Mouse (Mus musculus): Measurements from ENCODE around the gene Zeb2. TPM values are rescaled to one million over a fixed set of nuclear protein-coding genes. Genes with fewer than 3 reads are reported as not detected.

Gene Zeb2
- polyA plus RNA-seq, 1 experiment, result 9.8 TPM

DNA sequence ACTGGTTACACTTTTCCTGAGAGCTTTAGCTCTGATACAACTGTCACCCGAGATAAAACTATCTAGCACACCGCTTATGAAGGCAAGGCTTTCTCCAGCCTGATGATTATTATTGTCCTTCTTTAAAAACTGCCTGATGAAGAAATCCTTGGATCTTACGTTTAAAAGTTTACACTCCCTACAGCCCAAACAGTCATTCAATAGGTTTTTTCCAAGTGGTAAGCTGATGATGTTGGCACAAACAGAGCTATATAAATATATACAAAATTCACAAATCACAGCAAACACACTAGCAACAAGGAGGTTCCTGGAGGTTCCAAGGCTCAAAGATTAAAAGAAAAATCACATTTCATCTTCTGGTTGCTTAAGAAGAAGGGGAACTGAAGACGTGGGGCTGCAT lies 13.1 kb downstream of the Zeb2 start:
- no peak overlapping the region for H3K4me3 ChIP-seq (ENCODE audit: insufficient read depth, poor library complexity, severe bottlenecking)
- peaks cover 99% of the 10 kb centered on the region for H3K79me2 ChIP-seq (ENCODE audit: control insufficient read depth, insufficient read depth)
- peaks cover 85% of the 10 kb centered on the region for H3K79me3 ChIP-seq (ENCODE audit: low read depth)
- peaks cover 19% of the 10 kb centered on the region for H3K36me3 ChIP-seq (ENCODE audit: control insufficient read depth, insufficient read depth)
- TF ChIP-seq MYOD1 (IDR thresholded peaks at IDR 0.05; ENCODE audit: control insufficient read depth, insufficient read length, low read depth) (no peak), CTCF (IDR thresholded peaks at IDR 0.05; ENCODE audit: control insufficient read depth, insufficient read depth, insufficient read length) (no peak), MAX (IDR thresholded peaks at IDR 0.05) (no peak), CEBPB (IDR thresholded peaks at IDR 0.05; ENCODE audit: low read depth) (no peak), FOSL1 (IDR thresholded peaks at IDR 0.05; ENCODE audit: insufficient read depth, low read length, poor library complexity, severe bottlenecking) (no peak), USF1 (IDR thresholded peaks at IDR 0.05; ENCODE audit: low read depth) (no peak), MYOG (IDR thresholded peaks at IDR 0.05; ENCODE audit: control insufficient read depth, extremely low read depth, insufficient read length) (no peak)
- no peak overlapping the region for H3ac ChIP-seq (ENCODE audit: control insufficient read depth, insufficient read length, low read depth)
- H3K27me3 ChIP-seq (ENCODE audit: control insufficient read depth, insufficient read depth, insufficient read length), result no peaks in the 10 kb centered on the region

DNA sequence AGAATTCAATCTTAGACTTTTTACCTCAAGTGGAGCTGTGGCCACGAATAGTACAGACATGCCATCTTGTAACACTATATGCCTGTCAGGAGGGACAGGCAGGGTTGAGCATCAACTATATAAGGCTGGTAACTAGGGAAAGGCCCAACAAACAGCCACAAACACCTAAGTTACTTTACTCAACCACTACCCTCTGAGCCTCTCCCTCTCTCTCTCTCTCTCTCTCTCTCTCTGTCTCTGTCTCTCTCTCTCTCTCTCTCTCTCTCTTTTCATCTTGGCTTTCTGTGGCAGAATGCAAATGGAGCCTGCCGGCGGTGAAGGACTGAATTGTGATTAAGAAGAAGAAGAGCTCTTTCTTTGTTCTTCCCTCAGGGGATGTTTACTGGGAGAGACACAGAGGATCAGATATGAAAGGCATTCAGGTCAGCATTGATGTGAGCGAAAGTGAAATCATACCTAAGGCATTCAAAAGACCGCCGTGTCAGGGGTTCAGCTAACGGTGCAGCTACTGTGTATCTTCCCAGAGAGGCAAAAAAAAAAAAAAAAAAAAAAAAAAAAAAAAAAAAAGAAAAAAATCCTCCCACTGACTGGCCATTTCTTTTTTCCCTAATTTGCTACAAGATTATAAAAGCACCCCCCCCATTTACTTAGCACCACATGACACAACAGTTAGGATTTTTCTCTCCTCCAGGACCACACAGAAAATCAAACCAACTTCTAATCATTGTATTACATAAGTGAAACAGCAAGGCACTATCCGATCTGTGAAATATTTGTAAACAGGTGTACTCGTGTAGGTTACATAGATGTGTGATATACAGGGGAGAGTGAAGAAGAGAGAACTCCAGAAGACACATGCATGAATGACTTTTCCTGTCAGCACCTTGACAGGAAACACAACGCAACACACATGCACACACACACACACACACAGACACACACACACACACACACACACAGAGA lies 13.9 kb downstream of the Zeb2 start:
- Histone ChIP-seq H3K4me3 (ENCODE audit: insufficient read depth, poor library complexity, severe bottlenecking) (no peak overlapping the region), H3K27me3 (ENCODE audit: control insufficient read depth, insufficient read depth, insufficient read length) (no peaks in the 10 kb centered on the region), H3ac (ENCODE audit: control insufficient read depth, insufficient read length, low read depth) (no peak overlapping the region), H3K36me3 (ENCODE audit: control insufficient read depth, insufficient read depth) (peaks cover 20% of the 10 kb centered on the region), H3K79me3 (ENCODE audit: low read depth) (peaks cover 85% of the 10 kb centered on the region), H3K79me2 (ENCODE audit: control insufficient read depth, insufficient read depth) (peaks cover 99% of the 10 kb centered on the region)
- TF ChIP-seq USF1 (IDR thresholded peaks at IDR 0.05; ENCODE audit: low read depth), result no peak

DNA sequence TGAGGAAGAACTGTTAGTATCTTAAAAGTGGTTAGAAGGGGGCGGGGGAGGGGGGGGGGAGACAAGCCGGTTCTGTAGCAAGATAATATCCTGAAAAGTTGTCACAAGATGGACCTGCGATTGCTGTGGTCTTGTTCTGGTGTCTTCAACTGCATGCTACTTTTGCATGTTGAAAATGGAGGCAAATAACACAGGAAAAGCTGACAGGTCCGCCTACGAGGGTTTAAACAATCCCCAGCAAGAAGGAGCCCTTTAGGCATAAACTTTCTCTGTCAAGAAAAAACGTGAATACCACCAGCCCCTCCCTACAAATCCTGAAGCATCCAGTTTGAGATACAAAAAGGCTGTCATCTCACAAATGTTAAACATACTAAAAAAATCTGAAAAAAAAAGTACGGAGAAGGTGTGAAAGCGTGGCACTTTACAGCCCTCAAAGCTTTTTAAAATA lies 15.0 kb downstream of the Zeb2 start:
- peaks cover 82% of the 10 kb centered on the region for H3K79me3 ChIP-seq (ENCODE audit: low read depth)
- H3K79me2 ChIP-seq (ENCODE audit: control insufficient read depth, insufficient read depth), result peaks cover 99% of the 10 kb centered on the region
- H3K4me3 ChIP-seq (ENCODE audit: insufficient read depth, poor library complexity, severe bottlenecking), result no peak overlapping the region
- peaks cover 18% of the 10 kb centered on the region for H3K36me3 ChIP-seq (ENCODE audit: control insufficient read depth, insufficient read depth)
- H3ac ChIP-seq (ENCODE audit: control insufficient read depth, insufficient read length, low read depth), result no peak overlapping the region
- no peaks in the 10 kb centered on the region for H3K27me3 ChIP-seq (ENCODE audit: control insufficient read depth, insufficient read depth, insufficient read length)
- TF ChIP-seq FOSL1 (IDR thresholded peaks at IDR 0.05; ENCODE audit: insufficient read depth, low read length, poor library complexity, severe bottlenecking) (no peak), CTCF (IDR thresholded peaks at IDR 0.05; ENCODE audit: control insufficient read depth, insufficient read depth, insufficient read length) (no peak), CEBPB (IDR thresholded peaks at IDR 0.05; ENCODE audit: low read depth) (no peak), USF1 (IDR thresholded peaks at IDR 0.05; ENCODE audit: low read depth) (no peak), MAX (IDR thresholded peaks at IDR 0.05) (no peak), MYOD1 (IDR thresholded peaks at IDR 0.05; ENCODE audit: control insufficient read depth, insufficient read length, low read depth) (no peak), MYOG (IDR thresholded peaks at IDR 0.05; ENCODE audit: control insufficient read depth, extremely low read depth, insufficient read length) (no peak)

DNA sequence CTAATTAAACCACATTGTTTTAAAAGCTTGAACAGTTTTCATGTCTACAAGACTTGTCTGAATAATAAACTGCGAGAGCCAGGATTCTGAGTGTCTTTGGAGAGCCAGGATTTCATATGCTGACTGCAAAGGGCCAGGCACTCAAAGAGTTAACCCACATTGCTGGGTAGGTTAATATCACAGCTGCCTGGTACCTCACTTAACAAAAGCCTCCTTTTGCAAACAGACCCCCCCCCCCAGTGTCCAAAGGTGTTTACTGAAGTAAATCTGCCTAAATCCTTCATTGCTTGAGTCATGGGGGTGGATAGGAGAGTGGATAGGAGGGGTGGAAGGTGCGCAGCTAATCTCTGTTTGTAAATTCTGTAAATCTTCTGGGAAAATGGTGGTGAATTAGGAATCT lies 15.6 kb downstream of the Zeb2 start:
- TF ChIP-seq MYOD1 (IDR thresholded peaks at IDR 0.05; ENCODE audit: control insufficient read depth, insufficient read length, low read depth) (no peak), CTCF (IDR thresholded peaks at IDR 0.05; ENCODE audit: control insufficient read depth, insufficient read depth, insufficient read length) (no peak), FOSL1 (IDR thresholded peaks at IDR 0.05; ENCODE audit: insufficient read depth, low read length, poor library complexity, severe bottlenecking) (no peak), USF1 (IDR thresholded peaks at IDR 0.05; ENCODE audit: low read depth) (no peak), MYOG (IDR thresholded peaks at IDR 0.05; ENCODE audit: control insufficient read depth, extremely low read depth, insufficient read length) (no peak), CEBPB (IDR thresholded peaks at IDR 0.05; ENCODE audit: low read depth) (no peak), MAX (IDR thresholded peaks at IDR 0.05) (no peak)
- Histone ChIP-seq H3K79me2 (ENCODE audit: control insufficient read depth, insufficient read depth) (peaks cover 99% of the 10 kb centered on the region), H3K79me3 (ENCODE audit: low read depth) (peaks cover 84% of the 10 kb centered on the region), H3K27me3 (ENCODE audit: control insufficient read depth, insufficient read depth, insufficient read length) (no peaks in the 10 kb centered on the region), H3K4me3 (ENCODE audit: insufficient read depth, poor library complexity, severe bottlenecking) (no peak overlapping the region), H3K36me3 (ENCODE audit: control insufficient read depth, insufficient read depth) (peaks cover 22% of the 10 kb centered on the region), H3ac (ENCODE audit: control insufficient read depth, insufficient read length, low read depth) (no peak overlapping the region)

DNA sequence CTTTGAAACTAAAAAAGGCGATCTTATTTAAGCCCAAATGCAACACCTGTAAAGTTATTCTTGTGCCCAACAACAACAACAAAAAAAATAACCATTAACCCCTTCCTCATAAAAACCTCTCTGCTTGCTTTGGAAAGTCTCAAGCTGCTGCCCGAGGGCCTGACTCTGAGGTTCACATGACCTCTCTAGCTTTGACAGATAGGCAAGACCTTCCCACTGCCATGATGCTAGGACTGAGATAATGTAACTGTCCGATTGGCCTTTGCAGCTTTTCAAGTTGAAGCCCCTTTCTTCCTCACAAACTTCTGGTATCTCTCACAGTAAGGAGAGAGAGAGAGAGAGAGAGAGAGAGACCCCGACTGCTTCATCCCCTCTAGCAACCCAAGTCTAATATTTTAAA lies 16.2 kb downstream of the Zeb2 start:
- no peak for TF ChIP-seq USF1 (IDR thresholded peaks at IDR 0.05; ENCODE audit: low read depth)
- TF ChIP-seq FOSL1 (IDR thresholded peaks at IDR 0.05; ENCODE audit: insufficient read depth, low read length, poor library complexity, severe bottlenecking), result no peak
- TF ChIP-seq MYOG (IDR thresholded peaks at IDR 0.05; ENCODE audit: control insufficient read depth, extremely low read depth, insufficient read length), result no peak
- TF ChIP-seq CTCF (IDR thresholded peaks at IDR 0.05; ENCODE audit: control insufficient read depth, insufficient read depth, insufficient read length), result no peak
- no peak for TF ChIP-seq CEBPB (IDR thresholded peaks at IDR 0.05; ENCODE audit: low read depth)
- no peak for TF ChIP-seq MYOD1 (IDR thresholded peaks at IDR 0.05; ENCODE audit: control insufficient read depth, insufficient read length, low read depth)
- no peak for TF ChIP-seq MAX (IDR thresholded peaks at IDR 0.05)

More for the DNA sequence above, 16.2 kb downstream of the Zeb2 start:
- Histone ChIP-seq H3K79me2 (ENCODE audit: control insufficient read depth, insufficient read depth) (peaks cover 99% of the 10 kb centered on the region), H3K36me3 (ENCODE audit: control insufficient read depth, insufficient read depth) (peaks cover 22% of the 10 kb centered on the region), H3K79me3 (ENCODE audit: low read depth) (peaks cover 79% of the 10 kb centered on the region), H3ac (ENCODE audit: control insufficient read depth, insufficient read length, low read depth) (no peak overlapping the region), H3K27me3 (ENCODE audit: control insufficient read depth, insufficient read depth, insufficient read length) (no peaks in the 10 kb centered on the region), H3K4me3 (ENCODE audit: insufficient read depth, poor library complexity, severe bottlenecking) (no peak overlapping the region)

Measured in C2C12 (cell line).